Mouse (Mus musculus) frontal cortex, postnatal 10 days (tissue): ENCODE data around the gene Pcbp1.

Experiments
- DNase-seq, 2 experiments: peaks; one replicate each; pipeline ENCODE4 v3.0.0; 2022; ENCODE audit warnings: low spot score in 2 of 2, mixed read lengths in 1 of 2

The Pcbp1 gene

DNA sequence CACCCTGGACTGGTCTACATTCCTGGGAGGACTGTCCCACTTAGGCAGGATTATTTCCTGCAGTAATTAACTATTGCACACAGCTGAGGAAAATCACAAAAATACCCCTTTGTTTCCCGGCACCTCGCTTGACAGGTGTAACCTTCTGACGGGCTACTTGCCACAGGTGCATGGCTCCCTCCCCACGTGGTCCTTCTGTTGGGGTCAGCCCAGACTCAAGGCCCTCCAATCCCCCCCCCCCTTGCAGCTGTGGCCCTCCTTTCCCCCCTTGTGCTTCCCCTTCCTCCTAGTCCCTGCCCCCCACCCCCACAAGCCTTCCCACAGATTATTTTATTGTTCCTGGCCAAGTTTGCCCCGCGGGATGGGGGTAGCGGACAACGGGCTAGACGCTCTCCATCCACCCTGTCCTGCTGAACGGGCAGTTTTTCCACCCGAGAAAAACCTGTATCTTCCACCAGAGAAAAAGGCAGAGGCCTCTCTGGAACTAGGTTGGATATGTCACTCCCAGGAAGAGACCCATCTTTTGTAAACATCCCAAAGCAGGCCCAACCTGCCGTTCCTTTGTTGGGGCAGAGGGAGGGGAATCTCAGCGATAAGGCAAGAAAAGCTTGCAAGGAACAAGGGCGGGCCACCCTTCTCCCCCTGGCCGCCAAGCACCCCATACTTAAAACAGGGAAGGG is 2.2 kb downstream of the Pcbp1 start:
- DNase-seq = peak in 1 of 2 experiments; percentile 9

DNA sequence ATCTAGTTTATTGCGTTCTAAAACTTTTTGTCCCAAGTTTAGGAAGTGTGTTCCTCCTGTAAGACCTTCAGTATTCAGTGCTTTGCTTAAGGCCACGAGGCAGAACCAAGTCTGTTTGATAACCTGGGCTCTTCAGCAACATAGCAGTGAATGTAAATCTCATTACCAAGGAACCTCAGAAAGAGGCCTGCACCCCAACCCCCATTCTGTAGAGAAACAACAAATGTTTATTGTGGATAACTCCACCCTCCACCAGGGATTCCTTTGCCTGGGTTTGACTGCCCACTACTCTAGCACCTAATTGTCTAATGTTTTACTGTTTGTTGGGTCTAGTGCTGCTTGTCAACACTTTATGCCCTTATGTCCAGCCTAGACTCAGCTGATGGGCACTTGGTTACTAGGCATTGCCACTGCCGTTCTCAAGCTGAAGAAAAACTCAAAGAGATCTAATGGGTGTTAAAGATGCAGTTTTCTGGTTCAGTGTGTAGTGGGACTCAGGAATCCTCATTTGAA is 2.8 kb downstream of the Pcbp1 start:
- DNase-seq = no peak

DNA sequence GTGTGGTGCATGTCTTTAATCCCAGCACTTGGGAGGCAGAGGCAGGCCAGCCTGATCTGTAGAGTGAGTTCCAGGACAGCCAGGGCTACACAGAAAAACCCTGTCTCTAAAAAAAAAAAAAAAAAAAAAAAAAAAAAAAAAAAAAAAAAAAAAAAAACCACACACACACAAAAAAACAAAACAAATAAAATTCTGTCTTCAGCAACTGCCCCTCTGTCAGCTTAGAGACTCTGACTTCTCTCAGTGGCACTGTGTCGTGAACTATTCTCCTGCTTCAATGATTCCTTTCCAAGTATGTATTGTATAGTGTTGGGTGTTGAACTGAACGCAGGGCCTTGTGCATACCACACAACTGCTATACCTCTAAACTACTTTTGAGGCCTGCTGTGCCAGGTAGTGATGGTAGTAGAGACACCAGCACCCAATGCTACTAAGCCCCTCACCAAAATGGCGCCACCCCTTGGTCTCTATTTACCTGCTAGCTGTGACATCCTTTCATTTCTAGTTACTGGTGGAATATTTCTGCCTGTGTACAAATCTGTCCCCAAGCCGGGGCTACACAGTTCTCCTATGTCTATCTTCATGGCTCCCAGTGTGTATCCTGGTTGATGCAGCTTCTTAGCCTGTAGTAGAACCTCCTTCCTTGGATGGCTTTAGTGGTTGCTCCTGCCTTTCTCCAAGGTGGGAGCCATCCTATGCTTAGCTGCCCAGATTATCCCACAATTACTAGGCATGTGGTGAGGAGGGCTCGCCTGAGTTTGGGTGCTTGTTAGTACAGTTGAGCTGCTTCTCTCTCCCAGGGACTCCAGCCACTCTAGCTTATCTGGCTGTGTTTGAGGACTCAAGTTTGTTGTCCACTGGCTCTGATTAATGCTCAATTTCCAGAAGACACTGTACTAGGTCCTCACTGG is 3.9 kb downstream of the Pcbp1 start:
- no peak for DNase-seq

DNA sequence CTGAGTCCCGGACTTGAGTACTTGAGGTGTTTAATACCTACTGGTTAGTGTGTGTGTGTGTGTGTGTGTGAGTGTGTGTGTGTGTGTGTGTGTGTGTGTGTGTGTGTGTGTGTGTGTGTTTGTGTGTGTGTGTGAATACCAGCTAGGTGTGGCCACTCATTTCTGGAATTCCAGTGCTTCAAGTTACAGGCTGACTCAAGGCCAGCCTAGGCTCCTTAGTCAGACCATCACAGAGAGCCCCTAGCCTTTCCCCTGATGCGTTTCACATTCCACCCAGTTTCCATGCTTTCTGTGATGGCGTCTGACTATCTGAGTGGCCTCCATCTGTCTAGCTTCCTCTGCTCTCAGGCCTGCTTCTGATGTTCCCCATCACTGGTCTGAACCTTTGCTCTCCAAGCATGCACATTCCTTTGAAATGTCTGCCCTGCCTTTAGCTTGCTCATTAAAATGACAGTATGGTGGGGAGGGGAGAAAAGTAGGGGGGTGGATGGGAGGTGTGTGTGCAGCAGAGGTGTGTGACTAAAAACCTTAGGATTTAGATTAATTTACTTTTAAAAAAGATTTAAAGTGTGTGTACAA is 6.3 kb downstream of the Pcbp1 start:
- no peak for DNase-seq

DNA sequence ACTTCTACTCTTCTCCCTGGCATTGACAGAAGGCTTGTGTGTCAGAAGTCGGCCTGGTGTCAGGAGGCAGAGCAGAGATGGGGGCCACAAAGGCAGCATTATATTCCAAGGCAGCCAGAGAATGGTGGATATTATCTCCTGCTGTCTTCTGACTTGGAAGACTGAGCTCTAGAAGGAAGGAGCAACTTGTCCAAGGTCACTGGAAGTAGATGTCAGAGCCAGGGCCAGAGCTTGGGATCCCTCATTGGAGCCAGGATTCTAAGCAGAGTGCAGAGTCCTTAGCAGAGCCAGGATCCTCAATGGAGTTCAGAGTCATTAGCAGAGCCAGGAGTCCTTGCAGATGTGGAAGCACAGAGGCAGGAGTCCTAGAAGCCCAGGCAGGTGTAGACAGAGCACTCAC is 10.1 kb downstream of the Pcbp1 start:
- DNase-seq = no peak

DNA sequence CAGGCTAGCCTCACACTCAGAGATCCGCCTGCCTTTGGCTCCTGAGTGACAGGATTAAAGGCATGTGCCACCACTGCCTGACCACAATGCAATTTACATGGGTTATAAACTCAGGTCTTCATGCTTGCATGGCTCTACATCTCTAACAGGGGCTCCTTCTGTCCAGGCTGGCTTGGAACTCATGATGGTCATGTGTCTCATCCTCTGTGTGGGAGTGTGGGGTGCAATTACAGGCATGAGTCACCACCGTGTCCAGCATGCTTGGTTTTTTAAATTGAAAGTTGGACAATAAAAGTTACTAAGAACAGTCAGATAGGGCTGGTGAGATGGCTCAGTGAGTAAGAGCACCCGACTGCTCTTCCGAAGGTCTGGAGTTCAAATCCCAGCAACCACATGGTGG is 12.8 kb downstream of the Pcbp1 start:
- DNase-seq = no peak

DNA sequence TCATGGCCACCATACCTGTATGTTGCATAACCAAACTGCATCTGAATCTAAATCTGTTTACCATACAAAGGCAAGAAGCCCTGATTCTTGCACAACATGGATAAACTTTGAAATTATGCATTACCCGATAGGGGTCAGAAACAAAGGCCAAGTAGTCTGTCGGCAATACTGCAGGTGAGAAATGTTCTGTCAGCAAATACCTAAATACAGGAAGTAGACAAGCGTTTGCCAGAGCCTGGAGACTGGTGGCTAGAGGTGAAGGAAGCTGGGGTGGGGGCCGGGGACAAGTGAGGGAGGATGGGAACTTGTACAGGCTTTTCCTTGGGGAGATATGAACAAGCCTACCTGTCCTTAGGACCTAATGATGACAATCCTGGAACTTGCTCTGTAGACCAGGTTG is 15.1 kb downstream of the Pcbp1 start:
- DNase-seq = no peak

DNA sequence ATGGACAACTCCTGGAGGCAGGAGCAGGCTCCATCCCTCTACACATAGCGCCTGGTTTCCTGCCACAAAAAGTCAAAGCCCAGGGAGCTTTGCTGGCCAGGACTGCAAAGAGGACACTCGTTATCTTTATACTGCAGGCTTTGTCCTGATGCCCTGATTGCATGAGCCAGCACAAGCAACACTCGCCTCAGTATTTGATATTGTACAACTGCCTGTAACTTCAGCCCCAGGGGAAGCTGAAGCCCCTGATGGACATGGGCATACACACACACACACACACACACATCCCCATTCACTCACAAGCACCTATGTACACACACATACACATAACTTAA is 16.3 kb downstream of the Pcbp1 start:
- DNase-seq = no peak

DNA sequence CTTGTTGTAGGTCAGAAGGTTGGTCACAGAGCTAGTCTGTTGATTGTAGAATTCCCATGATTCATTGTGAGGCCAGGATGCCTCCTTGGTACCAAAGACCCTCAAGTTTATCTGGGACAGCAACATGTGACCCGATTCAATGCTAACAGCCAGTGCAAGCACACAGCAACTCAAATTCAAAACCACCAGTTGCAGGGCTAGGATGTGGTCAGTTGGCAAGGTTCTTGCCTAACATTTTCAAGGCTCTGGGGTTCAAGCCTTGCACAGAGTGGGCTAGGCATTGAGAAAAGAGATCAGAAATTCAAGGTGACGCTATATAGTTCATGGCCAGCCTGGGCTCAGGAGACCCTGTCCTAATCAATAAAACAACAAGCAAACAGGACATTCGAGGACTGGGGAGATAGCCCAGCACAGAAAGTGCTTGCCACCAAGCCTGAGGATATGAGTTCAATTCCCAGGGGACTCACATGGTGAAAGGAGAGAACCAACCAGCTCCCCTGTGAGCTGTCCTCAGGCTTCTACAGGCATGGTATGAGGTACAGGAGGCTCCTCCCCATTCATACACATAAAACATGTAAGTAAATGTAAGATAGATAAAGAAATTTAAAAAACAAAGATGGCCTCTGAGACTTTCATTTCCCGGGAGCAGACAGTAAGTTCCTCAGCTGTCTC is 16.8 kb downstream of the Pcbp1 start:
- no peak for DNase-seq

DNA sequence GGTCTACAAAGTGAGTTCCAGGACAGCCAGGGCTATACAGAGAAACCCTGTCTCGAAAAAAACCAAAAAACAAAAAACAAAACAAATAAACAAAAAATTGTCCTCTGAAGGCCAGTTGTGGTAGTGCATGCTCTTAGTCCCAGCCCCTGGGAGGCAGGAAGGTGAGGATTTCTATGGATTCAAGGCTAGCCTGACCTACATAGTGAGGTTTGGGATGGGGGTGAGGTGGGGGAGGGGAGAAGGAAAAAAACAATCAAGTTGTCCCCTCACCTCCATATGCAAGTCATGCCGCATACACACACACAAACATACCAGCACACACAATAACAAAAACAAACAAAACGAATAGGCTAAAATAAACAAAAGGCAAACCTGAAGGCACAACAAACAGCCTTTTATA is 17.4 kb downstream of the Pcbp1 start:
- no peak for DNase-seq

DNA sequence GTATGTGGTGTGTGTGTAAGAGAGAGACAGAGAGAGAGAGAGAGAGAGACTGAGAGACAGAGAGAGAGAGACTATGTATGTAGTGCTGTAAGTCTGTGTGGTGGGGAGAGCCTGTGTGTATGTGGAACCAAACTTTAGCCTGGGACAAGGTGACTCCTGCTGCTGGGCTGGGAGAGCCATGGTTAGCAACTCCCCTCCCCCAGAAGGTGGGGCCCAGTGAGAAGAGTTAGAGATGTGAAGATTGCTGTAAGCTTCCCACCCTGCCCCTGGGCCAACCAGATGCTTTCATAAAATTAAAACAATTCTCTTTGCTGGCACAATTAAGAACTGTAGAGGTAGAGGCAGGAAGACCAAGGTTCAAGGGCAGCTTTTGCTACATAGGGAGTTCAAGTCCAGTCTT is 19.0 kb downstream of the Pcbp1 start:
- DNase-seq = no peak

DNA sequence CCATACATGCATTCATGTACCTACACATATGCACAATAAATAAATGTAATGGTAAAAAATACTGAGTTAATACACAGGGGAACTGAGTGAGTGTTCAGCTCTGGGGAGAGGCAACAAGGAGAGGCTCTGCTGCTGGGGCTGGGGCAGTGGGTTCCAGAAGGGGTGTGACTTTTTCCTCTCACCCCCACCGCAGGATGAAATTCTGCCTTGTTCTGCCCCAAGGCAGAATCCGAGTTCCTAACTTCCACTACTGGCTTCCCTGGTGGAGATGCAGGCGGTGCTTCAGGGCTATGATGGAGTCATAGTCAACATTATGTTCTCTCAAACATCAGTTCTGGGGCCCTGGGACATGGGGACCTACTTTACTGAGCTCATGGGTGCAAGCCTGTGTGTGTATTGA is 19.8 kb downstream of the Pcbp1 start:
- DNase-seq = no peak

DNA sequence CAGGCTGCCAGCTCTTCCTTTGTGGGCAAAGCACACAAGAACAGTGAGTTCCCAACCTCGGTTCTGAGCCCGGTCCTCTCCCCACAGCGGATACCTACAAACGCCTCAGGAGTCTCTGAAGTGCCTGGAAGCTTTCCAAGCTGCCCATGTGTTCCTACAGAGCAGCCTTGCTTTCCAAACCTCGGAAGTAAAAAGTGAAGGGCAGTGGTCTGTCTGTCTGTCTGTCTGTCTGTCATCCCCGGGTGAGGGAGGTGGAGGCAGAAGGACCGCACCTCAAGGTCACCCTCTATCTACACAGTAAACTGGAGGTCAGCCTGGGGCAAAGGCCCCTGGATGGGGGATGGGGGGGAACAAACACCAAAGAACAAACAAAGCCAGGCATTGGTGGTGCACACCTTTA is 20.4 kb downstream of the Pcbp1 start:
- DNase-seq = no peak

DNA sequence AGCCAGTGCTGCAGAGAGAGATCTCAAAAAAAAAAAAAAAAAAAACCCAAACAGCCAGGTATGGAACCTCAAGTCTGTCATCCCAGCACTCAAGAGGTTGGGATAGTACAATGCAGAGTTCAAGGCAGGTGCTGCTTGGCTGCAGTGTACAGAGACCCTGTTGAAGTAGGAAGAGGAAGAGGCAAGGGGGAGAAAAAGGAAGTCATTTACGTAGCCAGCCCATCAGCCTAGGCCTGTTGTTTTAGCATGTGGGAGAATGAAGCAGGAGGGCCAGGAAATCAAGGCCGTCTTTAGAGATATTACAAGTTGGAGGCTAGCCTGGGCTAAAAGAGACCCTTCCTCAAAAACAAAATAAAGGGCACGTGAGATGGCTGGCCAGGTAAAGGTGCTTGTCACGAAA is 22.6 kb downstream of the Pcbp1 start:
- DNase-seq = no peak

DNA sequence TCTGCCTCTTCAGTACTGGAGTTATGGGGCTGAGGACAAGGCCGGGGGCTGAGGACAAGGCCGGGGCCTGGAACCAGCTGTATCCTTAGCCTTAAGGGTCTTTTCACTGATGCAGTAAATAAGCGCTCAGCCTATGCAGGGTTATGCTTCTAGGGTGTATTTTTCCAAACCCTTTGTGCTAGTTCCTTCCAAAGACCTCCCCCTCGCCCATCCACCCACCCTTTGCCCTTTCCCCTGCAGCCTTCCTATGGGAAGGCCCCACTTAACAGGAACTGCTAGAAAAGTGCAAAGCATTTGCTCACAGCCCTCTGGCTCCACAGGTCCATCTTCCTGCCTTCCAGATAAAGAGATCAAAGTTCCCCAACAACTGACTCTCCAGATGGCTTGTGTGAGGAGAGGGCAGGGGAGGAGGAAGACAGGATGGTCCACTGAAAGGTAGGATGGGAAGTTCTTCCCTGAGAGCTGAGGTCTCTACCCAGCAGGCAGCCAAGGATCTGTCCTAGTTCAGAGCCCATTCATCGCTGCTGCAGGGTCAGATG is 26.5 kb downstream of the Pcbp1 start:
- no peak for DNase-seq

DNA sequence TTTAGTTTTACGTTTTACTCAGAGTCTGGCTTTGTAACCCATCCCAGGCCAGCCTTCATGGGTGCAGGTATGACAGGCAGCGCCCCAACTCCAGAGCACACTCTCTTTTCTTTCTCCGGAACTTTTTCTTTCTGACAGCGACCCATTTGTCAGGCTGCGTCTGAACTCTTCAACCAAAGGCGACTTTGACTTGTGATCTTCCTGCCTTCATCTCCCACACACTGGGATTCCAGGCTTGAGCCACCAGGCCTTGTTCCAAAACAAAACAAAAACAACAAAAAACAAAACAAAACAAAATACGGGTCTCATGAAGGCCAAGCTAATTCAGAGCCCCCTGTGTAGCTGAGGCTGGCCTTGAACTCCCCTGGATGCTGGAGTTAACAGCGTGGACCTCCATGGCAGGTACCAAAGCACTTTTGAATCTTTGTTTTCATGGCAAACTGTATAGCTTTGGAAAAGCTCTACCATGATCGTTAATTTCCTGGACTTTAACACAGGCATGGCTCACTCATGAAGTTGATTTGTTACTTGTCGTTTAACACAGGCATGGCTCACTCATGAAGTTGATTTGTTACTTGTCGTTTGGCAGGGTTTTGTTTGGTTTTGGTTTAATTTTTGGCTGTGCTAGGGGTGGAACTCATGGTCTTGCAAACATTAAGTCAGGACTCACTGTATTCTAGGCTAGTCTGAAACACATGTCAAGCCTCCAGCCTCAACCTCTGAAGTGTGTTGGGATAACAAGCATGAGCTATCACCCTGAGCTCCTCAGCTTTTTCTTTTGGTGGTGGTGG is 28.0 kb downstream of the Pcbp1 start:
- DNase-seq = no peak

DNA sequence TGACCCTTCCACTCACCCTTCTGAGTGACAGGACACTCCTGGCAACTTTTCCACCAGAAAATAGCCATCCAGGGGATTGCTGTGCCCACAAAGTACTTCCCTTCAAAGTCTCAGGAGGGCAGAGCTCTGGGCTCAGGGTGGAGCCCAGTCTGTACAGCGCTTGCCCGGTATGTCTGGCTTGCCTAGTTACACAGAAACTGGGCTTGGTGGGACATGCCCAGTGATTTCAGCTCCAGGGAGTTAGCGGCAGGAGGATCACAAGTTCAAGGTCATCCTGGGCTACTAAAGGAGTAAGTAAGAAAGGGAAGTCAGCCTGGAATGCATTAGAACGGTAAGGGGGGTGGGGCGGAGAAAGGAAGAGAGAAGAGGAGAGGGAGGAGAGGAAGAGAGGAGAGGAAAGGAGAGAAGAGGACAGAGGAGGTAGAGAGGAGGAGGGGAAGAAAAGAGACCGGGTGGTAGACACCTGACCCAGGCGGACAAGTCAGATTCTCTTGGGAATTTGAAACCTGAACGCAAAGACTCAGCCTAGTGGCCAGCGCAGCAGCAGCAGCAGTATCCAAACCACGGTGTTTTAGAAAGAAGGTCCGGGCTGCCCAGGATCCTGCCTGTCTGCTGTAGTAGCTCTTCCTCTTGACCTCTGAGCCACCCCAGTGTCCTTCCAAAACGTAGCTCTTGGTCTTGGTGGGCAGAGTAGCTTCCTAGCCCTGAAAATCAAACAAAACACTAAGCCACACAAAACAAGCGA is 28.9 kb downstream of the Pcbp1 start:
- DNase-seq = no peak

DNA sequence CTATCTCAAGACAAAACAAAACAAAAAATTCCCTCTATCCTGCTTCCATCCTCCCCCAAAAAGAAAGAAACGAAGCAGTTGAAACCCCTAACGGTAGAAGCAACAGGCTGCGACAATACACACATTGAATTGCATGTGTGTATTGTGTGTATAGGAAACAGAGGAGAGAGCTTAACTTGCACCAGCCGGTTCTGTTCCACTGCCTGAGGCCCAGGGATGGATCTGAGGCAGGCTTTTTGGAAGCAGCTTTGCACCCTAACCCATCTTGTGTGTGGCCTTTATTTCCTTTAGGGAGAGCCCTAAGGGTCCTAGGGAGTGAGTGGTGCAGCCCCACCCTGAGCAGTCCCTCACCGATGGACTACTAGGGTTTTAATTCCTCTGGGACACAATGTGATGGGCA is 29.5 kb downstream of the Pcbp1 start:
- DNase-seq = no peak

DNA sequence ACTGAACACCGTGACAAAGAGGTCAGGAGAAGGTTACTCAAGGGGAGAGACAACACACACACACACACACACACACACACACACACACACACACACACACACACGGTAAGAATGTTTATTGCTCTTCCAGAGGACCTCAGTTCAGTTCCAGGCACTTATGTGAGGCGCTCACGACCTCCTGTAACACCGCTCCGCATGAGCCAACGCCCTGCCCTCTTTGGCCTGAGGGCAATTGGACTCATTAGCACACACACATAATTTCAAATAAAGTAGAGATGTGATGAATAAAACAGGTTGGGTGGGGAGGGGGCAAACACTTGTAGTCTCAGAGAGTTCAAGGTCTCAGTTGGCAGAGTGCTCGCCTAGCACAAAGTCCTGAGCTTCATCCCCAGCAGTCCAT is 30.0 kb downstream of the Pcbp1 start:
- DNase-seq = no peak

DNA sequence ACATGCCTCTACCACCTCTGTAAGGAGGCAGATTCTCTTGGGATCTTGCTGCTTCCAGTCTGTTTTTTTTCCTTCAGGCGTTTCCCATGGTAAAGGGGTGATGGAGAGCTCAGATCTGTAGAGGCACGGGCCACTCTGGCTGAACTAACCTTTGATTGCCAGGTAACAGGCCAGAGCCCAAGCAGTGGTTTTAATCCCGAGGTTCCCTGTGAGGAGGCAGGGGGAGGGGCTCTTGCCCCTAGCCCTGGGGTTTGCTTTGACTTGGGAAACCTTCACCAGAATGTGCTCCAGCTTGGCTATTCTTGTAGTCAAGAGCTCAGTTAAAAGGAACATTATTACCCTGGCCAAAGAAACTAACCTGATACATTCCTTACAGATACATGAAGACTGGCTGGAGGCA is 30.5 kb downstream of the Pcbp1 start:
- no peak for DNase-seq

DNA sequence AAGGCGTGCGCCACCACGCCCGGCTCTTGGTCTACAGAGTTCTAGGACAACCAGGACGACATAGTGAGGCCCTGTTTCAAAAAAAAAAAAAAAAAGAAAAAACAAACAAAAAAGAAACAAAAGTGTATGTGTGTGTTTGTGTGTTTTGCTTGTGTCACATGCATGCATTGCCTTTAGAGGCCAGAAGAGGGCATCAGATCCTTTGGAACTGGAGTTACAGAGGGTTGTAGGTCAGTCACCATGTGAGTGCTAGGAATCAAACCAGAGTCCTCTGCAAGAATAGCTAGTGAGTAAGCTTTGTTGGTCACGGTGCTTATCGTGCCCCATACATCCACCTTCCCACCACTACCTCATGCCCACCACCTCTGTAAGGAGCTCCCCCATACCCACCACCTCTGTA is 31.4 kb downstream of the Pcbp1 start:
- no peak for DNase-seq
